Mouse (Mus musculus) small intestine, adult 2 months (tissue): ENCODE results near the gene Rin3.

Source experiments
- CTCF ChIP-seq: fragments of 200-500 bp; IDR thresholded peaks from 2 replicates; pipeline ENCODE4 v1.5.1; 2012; ENCODE audit warnings: low read depth, mild to moderate bottlenecking, control low read depth, inconsistent platforms, low read length, moderate library complexity, mixed read lengths; ENCODE audit not compliant: insufficient replicate concordance, insufficient read length; ENCODE audit errors: extremely low read depth
- POLR2A ChIP-seq: fragments of 200-500 bp; IDR thresholded peaks from 2 replicates; pipeline ENCODE4 v1.6.1; 2012; ENCODE audit warnings: low read depth, mild to moderate bottlenecking, control low read depth, inconsistent platforms, low read length, moderate library complexity

DNA sequence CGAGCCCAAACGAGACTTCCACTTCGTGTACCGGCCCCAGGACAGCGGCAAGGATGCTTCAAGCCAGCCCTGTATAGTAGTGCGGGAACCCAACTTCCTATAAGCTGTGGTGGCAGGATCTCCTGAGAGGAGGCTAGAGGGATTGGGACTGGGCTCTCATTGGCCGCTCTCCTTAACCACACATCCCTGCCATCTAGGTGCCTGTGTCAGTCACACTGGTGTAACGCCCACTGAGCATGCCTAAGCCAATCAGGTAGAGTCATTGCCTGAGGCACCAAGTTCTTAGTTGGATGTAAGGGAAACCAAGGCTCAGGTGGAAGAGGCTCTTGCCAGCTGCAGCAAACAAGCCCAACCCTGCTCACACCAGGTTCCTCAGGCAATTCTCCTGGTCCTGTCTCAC is 107.2 kb downstream of the Rin3 start:
- TF ChIP-seq CTCF (no peak), POLR2A (no peak)
